Comparison of ENCODE assay signal across 21 mouse cellular contexts in the genomic region with DNA sequence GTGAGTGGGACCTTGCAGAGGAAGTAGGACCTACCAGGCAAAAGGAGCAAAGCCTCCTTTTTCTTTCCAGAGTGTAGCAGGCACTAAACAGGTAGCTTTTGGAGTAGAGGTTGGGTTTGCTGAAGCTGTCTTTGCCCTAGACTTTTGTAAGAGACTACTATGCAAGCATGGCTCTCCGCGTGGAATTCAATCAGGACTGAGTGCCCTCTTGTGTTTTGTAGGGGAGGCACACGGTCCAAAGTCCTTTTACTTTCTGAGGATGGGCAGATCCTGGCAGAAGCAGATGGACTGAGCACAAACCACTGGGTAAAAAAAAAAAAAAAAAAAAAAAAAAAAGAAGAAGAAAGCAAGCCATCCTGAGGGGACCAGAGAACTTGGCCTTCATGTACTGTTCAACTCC. TPM values are rescaled to one million over a fixed set of nuclear protein-coding genes. Genes with fewer than 3 reads are reported as not detected.
DNase-seq lines count a peak whose midpoint lies in the region; ATAC-seq and TF ChIP-seq lines count a peak whose summit lies in the region.
"Had no signal": no experiment of that assay in that cellular context is flagged by ENCODE, and none has a peak within 500 bp of the region (broad histone marks: within the 10 kb centered on the region; RNA-seq: fewer than 3 reads in every experiment).

No protein-coding gene starts in this region.

- H3K36me3 ChIP-seq in hindbrain, postnatal 0 days (ENCODE audit: insufficient read depth, low read length), result peaks cover 18% of the 10 kb centered on the region
- peaks cover 25% of the 10 kb centered on the region for H3K36me3 ChIP-seq in hindbrain, embryonic 10.5 days
- H3K36me3 ChIP-seq in midbrain, postnatal 0 days (ENCODE audit: insufficient read depth, low read length), result peaks cover 22% of the 10 kb centered on the region; the same call in 1 of the 2 replicates
- H3K36me3 ChIP-seq in midbrain, embryonic 10.5 days, result peaks cover 20% of the 10 kb centered on the region

- H3K27me3 ChIP-seq in hindbrain, postnatal 0 days (ENCODE audit: insufficient read depth, low read length), result no peaks in the 10 kb centered on the region
- H3K27me3 ChIP-seq in hindbrain, embryonic 10.5 days (ENCODE audit: insufficient read depth, poor library complexity, severe bottlenecking), result no peaks in the 10 kb centered on the region; the same call in 1 of the 2 replicates
- no peaks in the 10 kb centered on the region for H3K27me3 ChIP-seq in midbrain, postnatal 0 days (ENCODE audit: insufficient read depth, low read length)
- H3K27me3 ChIP-seq in midbrain, embryonic 10.5 days (ENCODE audit: low read depth, poor library complexity, severe bottlenecking), result peaks cover 4% of the 10 kb centered on the region

- H3K9ac ChIP-seq in hindbrain, postnatal 0 days (replicated peaks; ENCODE audit: low read length), result no peak overlapping the region
- no peak overlapping the region for H3K9ac ChIP-seq in midbrain, postnatal 0 days (replicated peaks; ENCODE audit: low read length, poor library complexity, severe bottlenecking)
- H3K9ac ChIP-seq: forebrain, embryonic 12.5 days had no signal

- H3K27ac ChIP-seq in hindbrain, postnatal 0 days, result no peak overlapping the region
- H3K27ac ChIP-seq in hindbrain, embryonic 10.5 days, result no peak overlapping the region
- H3K27ac ChIP-seq in midbrain, postnatal 0 days (ENCODE audit: low read depth, low read length), result no peak overlapping the region
- no peak overlapping the region for H3K27ac ChIP-seq in midbrain, embryonic 10.5 days (replicated peaks)
- H3K27ac ChIP-seq: forebrain, embryonic 12.5 days; heart, adult 2 months had no signal

- no peak for ATAC-seq in hindbrain, postnatal 0 days
- ATAC-seq in midbrain, postnatal 0 days (ENCODE audit: low FRiP score), result no peak
- ATAC-seq: inflammation-experienced regulatory T-cells, adult 6 months had no signal

- H3K9me3 ChIP-seq in hindbrain, postnatal 0 days (ENCODE audit: low read length), result no peaks in the 10 kb centered on the region
- H3K9me3 ChIP-seq in hindbrain, embryonic 10.5 days, result no peaks in the 10 kb centered on the region
- no peaks in the 10 kb centered on the region for H3K9me3 ChIP-seq in midbrain, postnatal 0 days (ENCODE audit: low read length)
- no peaks in the 10 kb centered on the region for H3K9me3 ChIP-seq in midbrain, embryonic 10.5 days (replicated peaks)
- H3K9me3 ChIP-seq: forebrain, embryonic 12.5 days had no signal

- H3K4me1 ChIP-seq in hindbrain, postnatal 0 days (ENCODE audit: insufficient read depth, low read length), result peaks cover 9% of the 10 kb centered on the region; the same call in 1 of the 2 replicates
- peaks cover 15% of the 10 kb centered on the region for H3K4me1 ChIP-seq in hindbrain, embryonic 10.5 days (replicated peaks)
- H3K4me1 ChIP-seq in midbrain, postnatal 0 days (ENCODE audit: insufficient read depth, low read length), result peaks cover 3% of the 10 kb centered on the region; the same call in 1 of the 2 replicates
- peaks cover 15% of the 10 kb centered on the region for H3K4me1 ChIP-seq in midbrain, embryonic 10.5 days

- TF ChIP-seq CTCF in hindbrain, postnatal 0 days (IDR thresholded peaks at IDR 0.05; ENCODE audit: low read depth), result no peak
- TF ChIP-seq CTCF in midbrain, postnatal 0 days (IDR thresholded peaks at IDR 0.05), result no peak; the same call in 1 of the 2 replicates

- WGBS in hindbrain, postnatal 0 days, result 52% methylated on average over 3 of the region's 3 CpGs
- 62% methylated on average over 3 of the region's 3 CpGs for WGBS in hindbrain, embryonic 10.5 days
- 50% methylated on average over 3 of the region's 3 CpGs for WGBS in midbrain, postnatal 0 days
- 66% methylated on average over 3 of the region's 3 CpGs for WGBS in midbrain, embryonic 10.5 days

- no peak overlapping the region for H3K4me3 ChIP-seq in hindbrain, postnatal 0 days (ENCODE audit: low read length)
- no peak overlapping the region for H3K4me3 ChIP-seq in hindbrain, embryonic 10.5 days
- no peak overlapping the region for H3K4me3 ChIP-seq in midbrain, postnatal 0 days (ENCODE audit: low read depth, low read length)
- no peak overlapping the region for H3K4me3 ChIP-seq in midbrain, embryonic 10.5 days
- H3K4me3 ChIP-seq: forebrain, embryonic 12.5 days; heart, adult 2 months had no signal

- no peak overlapping the region for H3K4me2 ChIP-seq in hindbrain, postnatal 0 days (ENCODE audit: low read depth, low read length)
- H3K4me2 ChIP-seq in midbrain, postnatal 0 days (ENCODE audit: low read depth, low read length, poor library complexity, severe bottlenecking), result no peak overlapping the region
- H3K4me2 ChIP-seq: midbrain, embryonic 11.5 days had no signal

- DNase-seq in hindbrain, postnatal 0 days (ENCODE audit: low spot score), result peak; percentile 23
- no peak for DNase-seq in hindbrain, embryonic 10.5 days (ENCODE audit: low spot score)
- DNase-seq in midbrain, postnatal 0 days (ENCODE audit: low spot score), result peak; percentile 33
- DNase-seq in midbrain, embryonic 10.5 days (ENCODE audit: low spot score), result no peak
- peak; percentile 51 to 57 for DNase-seq in kidney, postnatal 25 days
- DNase-seq in ovary, postnatal 14 days (ENCODE audit: low spot score), result no peak
- DNase-seq in adrenal gland, adult 2 months, result no peak
- no peak for DNase-seq in urinary bladder, adult 2 months (ENCODE audit: low spot score)
- DNase-seq: adrenal gland, postnatal 36 days; heart, adult 2 months; thymus, postnatal 4 days had no signal

RNA-seq across cellular contexts. Expression of a gene that starts 1.9 kb away (rescaled TPM):
- total RNA-seq in hindbrain, postnatal 0 days (2014; rRNA removed), result 58.1 and 70.0 TPM in 2 replicates
- 92.0 and 103 TPM in 2 replicates for polyA plus RNA-seq in hindbrain, postnatal 0 days (2015; fragmentation: Nextera tagmentation; extraction: Ambion mirVana)
- polyA plus RNA-seq in hindbrain, embryonic 10.5 days (2016; fragmentation: Nextera tagmentation; extraction: Ambion mirVana), result 27.9 and 43.4 TPM in 2 replicates
- total RNA-seq in midbrain, postnatal 0 days (2014; rRNA removed), result 58.1 and 60.6 TPM in 2 replicates
- polyA plus RNA-seq in midbrain, postnatal 0 days (2015; fragmentation: Nextera tagmentation; extraction: Ambion mirVana), result 94.7 and 104 TPM in 2 replicates
- polyA plus RNA-seq in midbrain, embryonic 10.5 days (2016; fragmentation: Nextera tagmentation; extraction: Ambion mirVana), result 26.1 and 35.2 TPM in 2 replicates
- 10 to 100 TPM; 39.9 to 46.9 TPM for total RNA-seq in adrenal gland, adult 2 months (2021)
- 23.2 and 29.4 TPM in 2 replicates for polyA plus RNA-seq in adrenal gland, adult 2 months (2012; rRNA removed)
- polyA plus RNA-seq in urinary bladder, adult 2 months (2012; rRNA removed), result 40.8 and 50.9 TPM in 2 replicates

RNA-seq across cellular contexts. Expression of a gene that starts 21.1 kb away (rescaled TPM):
- total RNA-seq in hindbrain, postnatal 0 days (2014; rRNA removed), result 44.5 and 56.6 TPM in 2 replicates
- polyA plus RNA-seq in hindbrain, postnatal 0 days (2015; fragmentation: Nextera tagmentation; extraction: Ambion mirVana), result 78.3 and 81.1 TPM in 2 replicates
- 71.1 and 85.6 TPM in 2 replicates for polyA plus RNA-seq in hindbrain, embryonic 10.5 days (2016; fragmentation: Nextera tagmentation; extraction: Ambion mirVana)
- 45.8 and 54.4 TPM in 2 replicates for total RNA-seq in midbrain, postnatal 0 days (2014; rRNA removed)
- polyA plus RNA-seq in midbrain, postnatal 0 days (2015; fragmentation: Nextera tagmentation; extraction: Ambion mirVana), result 66.8 and 71.4 TPM in 2 replicates
- polyA plus RNA-seq in midbrain, embryonic 10.5 days (2016; fragmentation: Nextera tagmentation; extraction: Ambion mirVana), result 81.6 and 81.7 TPM in 2 replicates
- total RNA-seq in adrenal gland, adult 2 months (2021), result 100 to 1,000 TPM; 181 to 195 TPM
- polyA plus RNA-seq in adrenal gland, adult 2 months (2012; rRNA removed), result 148 and 156 TPM in 2 replicates
- 52.7 and 56.9 TPM in 2 replicates for polyA plus RNA-seq in urinary bladder, adult 2 months (2012; rRNA removed)

RNA-seq across cellular contexts. Expression of a gene that starts 34.2 kb away (rescaled TPM):
- not detected in 2 replicates for total RNA-seq in hindbrain, postnatal 0 days (2014; rRNA removed)
- 0.10 TPM in 1 of 2 replicates, not detected in the other for polyA plus RNA-seq in hindbrain, postnatal 0 days (2015; fragmentation: Nextera tagmentation; extraction: Ambion mirVana)
- 0.12 TPM in 1 of 2 replicates, not detected in the other for polyA plus RNA-seq in hindbrain, embryonic 10.5 days (2016; fragmentation: Nextera tagmentation; extraction: Ambion mirVana)
- total RNA-seq in midbrain, postnatal 0 days (2014; rRNA removed), result not detected in 2 replicates
- 0.10 and 0.12 TPM in 2 replicates for polyA plus RNA-seq in midbrain, postnatal 0 days (2015; fragmentation: Nextera tagmentation; extraction: Ambion mirVana)
- 0.24 TPM in 1 of 2 replicates, not detected in the other for polyA plus RNA-seq in midbrain, embryonic 10.5 days (2016; fragmentation: Nextera tagmentation; extraction: Ambion mirVana)
- not detected for total RNA-seq in adrenal gland, adult 2 months (2021)
- polyA plus RNA-seq in adrenal gland, adult 2 months (2012; rRNA removed), result 0.06 TPM in 1 of 2 replicates, not detected in the other
- polyA plus RNA-seq in urinary bladder, adult 2 months (2012; rRNA removed), result not detected in 2 replicates
- total RNA-seq: adrenal gland, postnatal 36 days; gastrocnemius, adult 18-20 months; heart, adult 2 months had no signal
- polyA plus RNA-seq: limb, embryonic 14.5 days; lung, embryonic 16.5 days; midbrain, embryonic 11.5 days; neural tube, embryonic 11.5 days had no signal

RNA-seq across cellular contexts. Expression of a gene that starts 34.9 kb away (rescaled TPM):
- 45.3 and 46.9 TPM in 2 replicates for total RNA-seq in hindbrain, postnatal 0 days (2014; rRNA removed)
- 27.9 and 30.8 TPM in 2 replicates for polyA plus RNA-seq in hindbrain, postnatal 0 days (2015; fragmentation: Nextera tagmentation; extraction: Ambion mirVana)
- polyA plus RNA-seq in hindbrain, embryonic 10.5 days (2016; fragmentation: Nextera tagmentation; extraction: Ambion mirVana), result 13.2 and 18.0 TPM in 2 replicates
- 59.3 and 66.5 TPM in 2 replicates for total RNA-seq in midbrain, postnatal 0 days (2014; rRNA removed)
- 25.9 and 26.1 TPM in 2 replicates for polyA plus RNA-seq in midbrain, postnatal 0 days (2015; fragmentation: Nextera tagmentation; extraction: Ambion mirVana)
- polyA plus RNA-seq in midbrain, embryonic 10.5 days (2016; fragmentation: Nextera tagmentation; extraction: Ambion mirVana), result 18.6 and 20.5 TPM in 2 replicates
- 10 to 100 TPM; 22.0 to 36.9 TPM for total RNA-seq in adrenal gland, adult 2 months (2021)
- 3.6 and 5.0 TPM in 2 replicates for polyA plus RNA-seq in adrenal gland, adult 2 months (2012; rRNA removed)
- polyA plus RNA-seq in urinary bladder, adult 2 months (2012; rRNA removed), result 22.8 and 23.1 TPM in 2 replicates

RNA-seq across cellular contexts. Expression of a gene that starts 53.9 kb away (rescaled TPM):
- not detected in 2 replicates for total RNA-seq in hindbrain, postnatal 0 days (2014; rRNA removed)
- not detected in 2 replicates for polyA plus RNA-seq in hindbrain, postnatal 0 days (2015; fragmentation: Nextera tagmentation; extraction: Ambion mirVana)
- polyA plus RNA-seq in hindbrain, embryonic 10.5 days (2016; fragmentation: Nextera tagmentation; extraction: Ambion mirVana), result not detected in 2 replicates
- total RNA-seq in midbrain, postnatal 0 days (2014; rRNA removed), result 0.77 TPM in 1 of 2 replicates, not detected in the other
- polyA plus RNA-seq in midbrain, postnatal 0 days (2015; fragmentation: Nextera tagmentation; extraction: Ambion mirVana), result 0.07 TPM in 1 of 2 replicates, not detected in the other
- not detected in 2 replicates for polyA plus RNA-seq in midbrain, embryonic 10.5 days (2016; fragmentation: Nextera tagmentation; extraction: Ambion mirVana)
- not detected for total RNA-seq in adrenal gland, adult 2 months (2021)
- polyA plus RNA-seq in adrenal gland, adult 2 months (2012; rRNA removed), result not detected in 2 replicates
- polyA plus RNA-seq in urinary bladder, adult 2 months (2012; rRNA removed), result not detected in 2 replicates
- total RNA-seq: adrenal gland, postnatal 36 days; ES-E14; gastrocnemius, adult 18-20 months; heart, adult 2 months had no signal
- polyA plus RNA-seq: C2C12; forebrain, embryonic 12.5 days; heart, postnatal 0 days; inflammation-experienced regulatory T-cells, adult 6 months; midbrain, embryonic 11.5 days; neural tube, embryonic 11.5 days had no signal

Comparison
In these comparisons a context has a peak if more than half of its experiments do, and no peak if none do; other contexts are left out.
1. DNase-seq: peak in hindbrain, postnatal 0 days (single experiment), midbrain, postnatal 0 days (single experiment) and kidney, postnatal 25 days (2 of 2); none in hindbrain, embryonic 10.5 days (single experiment), midbrain, embryonic 10.5 days (single experiment), ovary, postnatal 14 days (single experiment), adrenal gland, adult 2 months (single experiment) and urinary bladder, adult 2 months (single experiment).